Mouse (Mus musculus): ENCODE measurements around the gene Smndc1.
"Not testable (repeated sequence)": the region's sequence is repeated elsewhere in the genome, so short reads cannot be mapped to it uniquely, and the experiment has no call there.

Smndc1 gene

GRCm38 (mm10) chr19:53412149-53412848 lies 21.9 kb upstream of the Smndc1 start:
- DNase-seq (ENCODE audit: low spot score): peak; percentile 57

GRCm38 (mm10) chr19:53409663-53410307 lies 19.4 kb upstream of the Smndc1 start:
- DNase-seq (ENCODE audit: low spot score): no peak

DNA sequence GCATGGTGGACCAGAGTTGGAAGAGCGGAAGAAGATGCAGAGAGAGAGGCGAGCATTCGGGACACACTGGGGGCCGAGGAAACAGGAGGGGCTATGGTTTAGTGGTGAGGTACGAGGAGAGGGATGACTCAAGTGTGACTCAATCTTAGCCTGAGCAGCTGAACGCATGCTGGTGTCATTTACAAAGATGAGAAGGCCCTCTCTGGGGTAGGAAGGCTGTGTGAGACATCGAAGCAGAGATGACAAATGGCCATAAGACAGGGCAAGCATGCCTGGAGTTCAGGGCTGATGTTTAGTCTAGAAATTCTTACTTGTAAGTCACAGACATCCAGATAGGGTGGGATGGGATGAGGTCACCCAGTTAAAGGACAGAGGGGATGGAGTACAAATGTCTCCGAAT lies 18.0 kb upstream of the Smndc1 start:
- DNase-seq (ENCODE audit: low spot score): no peak

GRCm38 (mm10) chr19:53407350-53407749 lies 17.0 kb upstream of the Smndc1 start:
- no peak for DNase-seq (ENCODE audit: low spot score)

DNA sequence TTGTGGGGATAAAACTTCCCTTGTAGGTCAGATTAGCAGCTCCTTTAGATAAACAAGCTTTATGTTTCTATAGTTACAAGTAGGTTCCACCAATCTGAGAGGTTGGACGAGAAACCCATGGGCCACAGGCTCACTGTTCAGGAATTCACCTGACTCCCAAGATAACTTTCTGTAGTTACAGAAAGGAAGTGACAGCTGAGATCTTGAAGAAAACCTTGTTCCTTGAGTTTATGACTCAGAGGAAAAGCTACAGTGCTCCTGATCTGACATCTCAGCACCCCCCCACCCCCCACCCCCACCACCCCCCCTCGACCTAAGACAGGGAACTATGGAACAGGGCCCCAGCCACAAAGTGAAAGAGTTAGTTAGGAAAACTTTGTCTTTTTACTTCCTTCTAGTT lies 15.4 kb upstream of the Smndc1 start:
- DNase-seq (ENCODE audit: low spot score): no peak

DNA sequence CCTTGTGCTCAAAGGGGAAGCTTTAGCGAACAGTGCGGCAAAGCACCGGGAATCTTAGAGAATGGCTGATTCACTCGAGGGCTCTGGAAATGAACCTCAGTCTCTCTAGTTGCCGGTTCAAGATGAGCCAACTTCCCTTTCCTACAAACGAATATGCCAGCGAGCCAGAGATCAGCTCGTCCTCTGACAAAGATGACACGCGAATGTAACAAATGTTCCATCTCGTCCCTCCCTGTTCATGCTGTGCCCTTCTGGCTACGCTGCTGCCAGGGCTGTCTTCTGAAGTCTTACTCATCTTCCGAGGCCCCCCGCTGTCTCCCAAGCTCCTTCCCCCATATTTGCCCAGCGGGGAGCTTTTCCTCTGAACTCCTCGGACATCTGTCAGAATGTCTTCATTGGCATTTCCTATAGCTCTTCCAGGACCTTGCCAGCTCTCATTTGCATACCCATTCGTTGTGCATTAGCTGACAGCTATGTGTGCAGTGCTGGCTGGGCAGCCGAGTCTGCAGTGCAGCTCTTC lies 14.5 kb upstream of the Smndc1 start:
- DNase-seq (ENCODE audit: low spot score): no peak

GRCm38 (mm10) chr19:53404219-53404836 lies 13.9 kb upstream of the Smndc1 start:
- no peak for DNase-seq (ENCODE audit: low spot score)

GRCm38 (mm10) chr19:53402741-53403432 lies 12.5 kb upstream of the Smndc1 start:
- DNase-seq (ENCODE audit: low spot score): no peak

- no peak for DNase-seq (ENCODE audit: low spot score)
Observed at GRCm38 (mm10) chr19:53400332-53401110, 10.1 kb upstream of the Smndc1 start.

- no peak for DNase-seq (ENCODE audit: low spot score)
Observed at GRCm38 (mm10) chr19:53399213-53399612, 8.8 kb upstream of the Smndc1 start.

GRCm38 (mm10) chr19:53397451-53398233 lies 7.3 kb upstream of the Smndc1 start:
- no peak for DNase-seq (ENCODE audit: low spot score)

- DNase-seq (ENCODE audit: low spot score): not testable (repeated sequence)
Observed at GRCm38 (mm10) chr19:53395805-53396204, 5.4 kb upstream of the Smndc1 start.

DNA sequence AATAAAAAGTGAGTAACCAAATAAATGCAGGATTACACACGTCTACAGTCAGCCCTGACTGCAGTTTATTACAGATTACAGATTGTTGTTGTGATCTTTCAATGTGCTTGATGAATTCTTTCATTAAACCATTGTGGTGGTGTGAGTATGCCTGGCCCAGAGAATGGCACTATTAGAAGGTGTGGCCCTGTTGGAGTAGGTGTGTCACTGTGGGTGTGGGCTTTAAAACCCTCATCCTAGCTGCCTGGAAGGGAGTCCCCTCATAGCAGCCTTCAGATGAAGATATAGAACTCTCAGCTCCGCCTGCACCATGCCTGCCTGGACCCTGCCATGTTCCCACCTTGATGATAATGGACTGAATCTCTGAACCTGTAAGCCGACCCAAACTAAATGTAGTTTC lies 4.6 kb upstream of the Smndc1 start:
- DNase-seq (ENCODE audit: low spot score): not testable (repeated sequence)

GRCm38 (mm10) chr19:53394552-53394951 lies 4.2 kb upstream of the Smndc1 start:
- DNase-seq (ENCODE audit: low spot score): peak; percentile 39

- no peak for DNase-seq (ENCODE audit: low spot score)
Observed at GRCm38 (mm10) chr19:53393646-53394045, 3.3 kb upstream of the Smndc1 start.

GRCm38 (mm10) chr19:53392781-53393343 lies 2.5 kb upstream of the Smndc1 start:
- DNase-seq (ENCODE audit: low spot score): no peak

GRCm38 (mm10) chr19:53391787-53392186 lies 1.4 kb upstream of the Smndc1 start:
- no peak for DNase-seq (ENCODE audit: low spot score)

DNA sequence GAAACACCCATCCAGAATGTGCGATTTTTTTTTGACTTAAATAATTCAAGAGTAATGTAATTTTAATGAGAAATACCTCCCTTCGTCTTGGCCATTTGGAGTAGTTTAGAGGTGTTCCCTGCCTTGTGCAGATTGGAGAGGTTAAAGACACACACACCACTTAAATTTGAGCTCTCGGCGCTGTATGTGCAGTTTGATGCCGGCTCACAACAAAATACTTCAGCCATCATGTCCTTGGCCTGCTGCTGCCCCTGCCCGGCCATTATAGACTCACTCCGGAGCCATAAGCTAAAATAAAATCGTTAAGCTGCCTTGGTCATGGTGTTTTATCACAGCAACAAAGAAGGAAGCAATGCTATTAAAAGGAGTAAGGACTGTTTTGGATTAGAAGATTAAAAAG lies 1.0 kb upstream of the Smndc1 start:
- DNase-seq (ENCODE audit: low spot score): no peak

DNA sequence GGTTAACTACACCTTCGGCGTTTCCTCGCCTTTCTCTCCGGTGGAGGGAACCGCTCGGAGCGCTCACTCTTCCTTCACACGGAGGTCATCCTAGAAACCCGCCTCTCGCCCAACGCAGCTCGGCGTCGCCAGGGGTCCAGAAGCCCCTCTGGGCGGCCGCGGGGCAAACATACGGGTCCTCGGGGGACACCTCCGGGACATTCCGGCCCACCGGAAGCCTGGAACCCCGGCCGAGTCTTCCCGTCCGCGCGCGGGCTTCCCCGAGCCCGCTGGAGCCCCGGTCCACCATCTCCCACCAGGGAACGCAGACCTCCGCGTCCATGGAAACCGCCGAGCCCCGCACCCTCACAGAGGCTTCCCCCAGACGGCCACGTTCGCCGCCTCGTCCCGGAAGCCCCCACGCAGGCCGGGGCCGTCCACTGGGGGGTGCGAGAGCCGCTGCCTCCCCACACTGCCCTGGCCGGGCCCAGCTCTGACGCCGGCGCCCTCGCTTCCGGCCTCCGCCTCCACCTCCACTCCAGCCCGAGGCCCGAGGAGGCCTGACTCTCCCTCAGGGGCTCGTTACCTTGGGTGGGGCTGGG lies 437 bp downstream of the Smndc1 start:
- peak; percentile 42 for DNase-seq (ENCODE audit: low spot score)

DNA sequence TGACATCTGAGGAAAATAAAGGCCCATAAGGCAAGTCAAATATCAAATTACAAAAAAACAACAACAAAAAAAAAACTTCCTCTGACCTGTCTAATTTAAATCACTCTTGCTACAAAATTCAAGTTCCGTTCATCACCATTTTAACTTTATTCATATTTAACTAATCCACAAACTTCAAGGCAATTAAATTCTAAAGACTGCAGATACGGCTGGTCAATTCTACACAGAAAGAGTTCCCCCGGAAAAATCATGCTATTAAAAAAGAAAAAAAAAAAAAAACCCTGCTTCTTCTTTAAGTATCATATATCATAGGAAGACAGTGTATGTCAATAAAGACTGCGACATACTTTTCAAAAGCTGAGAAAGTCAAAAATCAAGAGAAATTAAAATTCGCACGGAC lies 961 bp downstream of the Smndc1 start:
- no peak for DNase-seq (ENCODE audit: low spot score)

Measured in left cerebral cortex, adult 11 months (tissue).